17 mouse cellular contexts compared by ENCODE assay signal in genomic region chr8:47721609-47722008, GRCm38 (mm10). TPM values are rescaled to one million over a fixed set of nuclear protein-coding genes. Genes with fewer than 3 reads are reported as not detected.
DNase-seq lines count a peak whose midpoint lies in the region; TF ChIP-seq lines count a peak whose summit lies in the region.
"Had no signal": no experiment of that assay in that cellular context is flagged by ENCODE, and none has a peak within 500 bp of the region (broad histone marks: within the 10 kb centered on the region; RNA-seq: fewer than 3 reads in every experiment).

No protein-coding gene starts in this region.

- intact Hi-C loops in gastrocnemius, adult 2 months (cut with DNase I), result no loop called here

- TF ChIP-seq POLR2A in cortical plate, adult 2 months (IDR thresholded peaks at IDR 0.05; ENCODE audit: extremely low read depth, insufficient read depth, low read length), result 0 out of 2 replicates have a peak, but pooled peaks have one; percentile 18

- H3K4me3 ChIP-seq in gastrocnemius, adult 2 months, result peak overlapping the region; percentile 13
- no peak overlapping the region for H3K4me3 ChIP-seq in cortical plate, adult 2 months (ENCODE audit: insufficient read depth, low read length)
- H3K4me3 ChIP-seq: embryonic facial prominence, embryonic 12.5 days; forebrain, embryonic 13.5 days; heart, embryonic 13.5 days; hindbrain, embryonic 12.5 days had no signal

- no peaks in the 10 kb centered on the region for H3K4me1 ChIP-seq in cortical plate, adult 2 months (ENCODE audit: control insufficient read depth, insufficient read depth, low read length)
- H3K4me1 ChIP-seq: embryonic facial prominence, embryonic 12.5 days; hindbrain, embryonic 12.5 days had no signal

- no peak for TF ChIP-seq CTCF in gastrocnemius, adult 2 months (IDR thresholded peaks at IDR 0.05)
- TF ChIP-seq CTCF in cortical plate, adult 2 months (IDR thresholded peaks at IDR 0.05; ENCODE audit: extremely low read depth, insufficient read depth, low read length), result no peak

- DNase-seq in gastrocnemius, adult 2 months, result no peak
- no peak for DNase-seq in gastrocnemius, adult 18-20 months (ENCODE audit: low spot score)
- DNase-seq in 3134 (ENCODE audit: extremely low read depth, insufficient read length, low spot score), result peak; percentile 16
- peak; percentile 60 for DNase-seq in telencephalon, adult 2 months (ENCODE audit: low read depth, low spot score)
- DNase-seq in right cerebral cortex, adult 18-20 months, result no peak
- no peak for DNase-seq in right cerebral cortex, postnatal 4 days
- DNase-seq: adrenal gland, adult 2 months; adrenal gland, postnatal 25 days; cerebellum, adult 2 months; cerebellum, postnatal 14 days; gastrocnemius, postnatal 25 days; heart, postnatal 4 days had no signal

- H3K27ac ChIP-seq in gastrocnemius, adult 2 months, result peak overlapping the region; percentile 77
- no peak overlapping the region for H3K27ac ChIP-seq in cortical plate, adult 2 months (ENCODE audit: insufficient read depth, low read length)
- H3K27ac ChIP-seq: embryonic facial prominence, embryonic 12.5 days; forebrain, embryonic 13.5 days; heart, embryonic 13.5 days; hindbrain, embryonic 12.5 days had no signal

RNA-seq across cellular contexts. Expression of gene Cdkn2aip, which starts 7.9 kb away (rescaled TPM):
- total RNA-seq in gastrocnemius, adult 2 months (2021), result 1 to 10 TPM; 5.0 to 5.2 TPM
- total RNA-seq in gastrocnemius, adult 18-20 months (2021), result 1 to 10 TPM; 5.0 to 5.7 TPM
- 11.4 and 12.4 TPM in 2 replicates for polyA plus RNA-seq in cortical plate, adult 2 months (2012; rRNA removed)

RNA-seq across cellular contexts. Expression of gene Ing2, which starts 46.3 kb away (rescaled TPM):
- 10 to 100 TPM; 14.0 to 18.0 TPM for total RNA-seq in gastrocnemius, adult 2 months (2021)
- 10 to 100 TPM; 17.9 to 18.6 TPM for total RNA-seq in gastrocnemius, adult 18-20 months (2021)
- polyA plus RNA-seq in cortical plate, adult 2 months (2012; rRNA removed), result 46.6 and 47.1 TPM in 2 replicates

Comparison
In these comparisons a context has a peak if more than half of its experiments do, and no peak if none do; other contexts are left out.
1. DNase-seq: peak in 3134 (single experiment) and telencephalon, adult 2 months (single experiment); none in gastrocnemius, adult 2 months (single experiment), gastrocnemius, adult 18-20 months (single experiment), right cerebral cortex, adult 18-20 months (single experiment) and right cerebral cortex, postnatal 4 days (single experiment).